Mouse (Mus musculus): ENCODE measurements around the gene Kcnk15. TPM values are rescaled to one million over a fixed set of nuclear protein-coding genes. Genes with fewer than 3 reads are reported as not detected.

Gene Kcnk15
- polyA plus RNA-seq, 1 experiment from 2014 or later: not detected

DNA sequence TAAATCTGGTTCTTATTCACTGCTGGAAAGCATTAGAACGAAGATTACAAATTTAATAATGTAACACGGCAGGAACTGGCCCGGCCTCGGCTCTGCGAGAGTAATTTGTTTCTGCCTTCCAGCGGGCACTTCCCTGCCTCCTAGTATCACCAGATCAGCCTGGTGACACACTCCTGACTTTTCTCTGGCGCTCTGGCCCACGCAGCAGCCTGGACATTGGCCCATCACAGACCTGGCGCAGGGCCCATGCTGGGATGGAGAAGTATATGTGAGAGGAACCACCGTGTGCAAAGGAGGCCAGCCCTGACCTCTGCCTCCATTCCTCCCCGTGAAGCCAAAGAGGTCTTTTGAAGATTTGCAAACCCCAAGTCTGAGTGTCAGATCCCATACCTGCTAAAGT, 50.0 kb downstream of the Kcnk15 start:
- Histone ChIP-seq H3K4me1 (no peaks in the 10 kb centered on the region), H3K9ac (no peak overlapping the region), H3K4me2 (no peak overlapping the region), H3K27ac (no peak overlapping the region), H3K9me3 (no peaks in the 10 kb centered on the region), H3K36me3 (replicated peaks) (no peaks in the 10 kb centered on the region), H3K27me3 (no peaks in the 10 kb centered on the region), H3K4me3 (replicated peaks) (no peak overlapping the region)
- 79% methylated on average over 11 of the region's 11 CpGs for WGBS
- no peak for ATAC-seq (ENCODE audit: low FRiP score)

DNA sequence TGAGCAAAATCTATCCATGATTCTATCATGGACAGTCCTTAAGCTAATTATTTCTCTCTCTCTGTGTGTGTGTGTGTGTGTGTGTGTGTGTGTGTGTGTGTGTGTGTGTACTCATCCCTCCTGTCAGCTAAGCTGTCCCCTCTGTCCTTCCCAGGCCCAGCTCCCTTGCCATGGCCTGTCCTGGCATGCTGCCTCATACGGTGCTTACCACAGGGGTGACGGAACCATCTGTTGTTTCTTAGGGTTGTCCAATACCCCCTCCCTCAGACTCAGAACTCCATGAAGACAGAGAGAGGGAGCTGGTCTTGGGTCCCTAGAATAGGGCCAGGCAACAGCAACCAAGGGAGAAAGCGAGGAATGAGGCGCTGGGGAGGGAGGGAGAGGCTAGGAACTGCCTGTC, 50.9 kb downstream of the Kcnk15 start:
- Histone ChIP-seq H3K4me3 (replicated peaks) (no peak overlapping the region), H3K9ac (no peak overlapping the region), H3K4me2 (no peak overlapping the region), H3K27ac (no peak overlapping the region), H3K27me3 (no peaks in the 10 kb centered on the region), H3K4me1 (no peaks in the 10 kb centered on the region), H3K36me3 (replicated peaks) (no peaks in the 10 kb centered on the region), H3K9me3 (no peaks in the 10 kb centered on the region)
- WGBS: 90% methylated on average over 4 of the region's 4 CpGs
- no peak for ATAC-seq (ENCODE audit: low FRiP score)

DNA sequence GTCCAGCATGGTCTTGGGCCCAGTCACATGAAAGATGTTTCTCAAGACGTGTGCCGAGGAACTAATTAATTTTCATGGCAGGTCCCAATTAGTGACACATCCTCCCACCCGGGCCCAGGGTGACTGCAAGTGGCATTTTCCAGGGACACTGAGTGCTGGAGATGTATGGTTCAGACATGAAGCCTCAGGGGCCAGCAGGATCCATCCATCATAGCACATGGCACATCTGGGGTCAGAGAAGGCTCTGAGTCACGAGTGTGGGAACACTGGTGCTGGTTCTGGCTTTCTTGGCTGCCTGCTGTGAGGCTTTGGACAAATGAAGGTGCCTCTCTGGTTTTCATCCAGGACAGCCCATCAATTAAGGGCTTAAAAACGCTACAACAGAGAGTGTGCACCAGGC, 53.7 kb downstream of the Kcnk15 start:
- Histone ChIP-seq H3K4me3 (replicated peaks) (no peak overlapping the region), H3K27me3 (0 out of 2 replicates have a peak, but pooled peaks cover 5% of the 10 kb centered on the region), H3K27ac (no peak overlapping the region), H3K36me3 (replicated peaks) (no peaks in the 10 kb centered on the region), H3K9ac (no peak overlapping the region), H3K9me3 (no peaks in the 10 kb centered on the region), H3K4me2 (no peak overlapping the region), H3K4me1 (no peaks in the 10 kb centered on the region; the same call in 1 of the 2 replicates)
- no peak for ATAC-seq (ENCODE audit: low FRiP score)
- WGBS: 61% methylated on average over 5 of the region's 5 CpGs

Other genes starting within 250 kb of the Kcnk15 start
- gene Serinc3, start 208.5 kb upstream of the Kcnk15 start, polyA plus RNA-seq (2016; fragmentation: Nextera tagmentation; extraction: Ambion mirVana): 32.1 and 36.1 TPM in 2 replicates
- gene Pkig, start 195.3 kb upstream of the Kcnk15 start, polyA plus RNA-seq (2016; fragmentation: Nextera tagmentation; extraction: Ambion mirVana): 156 and 158 TPM in 2 replicates
- 7.3 and 7.9 TPM in 2 replicates for gene Ada, start 103.4 kb upstream of the Kcnk15 start, polyA plus RNA-seq (2016; fragmentation: Nextera tagmentation; extraction: Ambion mirVana)
- 0.15 and 0.28 TPM in 2 replicates for gene Ccn5, start 32.8 kb upstream of the Kcnk15 start, polyA plus RNA-seq (2016; fragmentation: Nextera tagmentation; extraction: Ambion mirVana)
- 3.5 and 4.2 TPM in 2 replicates for gene Rims4, start 65.0 kb downstream of the Kcnk15 start, polyA plus RNA-seq (2016; fragmentation: Nextera tagmentation; extraction: Ambion mirVana)
- gene Ywhab, start 141.3 kb downstream of the Kcnk15 start, polyA plus RNA-seq (2016; fragmentation: Nextera tagmentation; extraction: Ambion mirVana): 339 and 340 TPM in 2 replicates
- 1.2 and 1.8 TPM in 2 replicates for gene Pabpc1l, start 171.8 kb downstream of the Kcnk15 start, polyA plus RNA-seq (2016; fragmentation: Nextera tagmentation; extraction: Ambion mirVana)
- 37.3 and 42.8 TPM in 2 replicates for gene Stk4, start 216.7 kb downstream of the Kcnk15 start, polyA plus RNA-seq (2016; fragmentation: Nextera tagmentation; extraction: Ambion mirVana)
- 50.2 TPM in 2 replicates for gene Tomm34, start 217.5 kb downstream of the Kcnk15 start, polyA plus RNA-seq (2016; fragmentation: Nextera tagmentation; extraction: Ambion mirVana)